Mouse (Mus musculus): Measurements from ENCODE around the gene Zfp318. TPM values are rescaled to one million over a fixed set of nuclear protein-coding genes. Genes with fewer than 3 reads are reported as not detected.

Gene Zfp318
- polyA plus RNA-seq, 1 experiment from 2014 or later, result 12.9 TPM

DNA sequence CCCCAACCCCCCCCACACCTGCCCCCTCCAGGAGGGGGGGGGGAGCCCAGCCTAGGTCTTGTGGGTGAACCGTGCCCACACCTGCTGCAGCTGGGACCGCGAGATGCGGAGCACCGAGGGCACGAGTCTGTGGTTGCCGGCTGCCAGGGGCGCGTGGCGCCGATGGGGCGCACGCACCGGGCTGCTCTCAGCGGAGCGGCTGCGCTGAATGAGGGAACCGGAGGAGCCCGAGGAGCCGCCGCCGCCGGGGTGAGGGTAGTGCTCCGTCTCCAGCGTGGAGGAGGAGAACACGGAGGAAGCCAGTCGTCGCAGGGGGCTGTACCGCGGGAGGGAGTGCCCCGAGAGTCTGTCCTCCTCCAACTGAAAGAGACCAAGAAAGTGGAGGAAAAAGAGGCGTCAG lies 77.1 kb downstream of the Zfp318 start:
- Histone ChIP-seq H3K36me3 (ENCODE audit: inconsistent target) (no peaks in the 10 kb centered on the region), H3K27ac (no peak overlapping the region), H3K79me2 (ENCODE audit: inconsistent target) (no peaks in the 10 kb centered on the region), H3K4me3 (ENCODE audit: inconsistent target) (no peak overlapping the region)
- 2% methylated on average over 31 of the region's 32 CpGs for WGBS (ENCODE audit: missing documents)

DNA sequence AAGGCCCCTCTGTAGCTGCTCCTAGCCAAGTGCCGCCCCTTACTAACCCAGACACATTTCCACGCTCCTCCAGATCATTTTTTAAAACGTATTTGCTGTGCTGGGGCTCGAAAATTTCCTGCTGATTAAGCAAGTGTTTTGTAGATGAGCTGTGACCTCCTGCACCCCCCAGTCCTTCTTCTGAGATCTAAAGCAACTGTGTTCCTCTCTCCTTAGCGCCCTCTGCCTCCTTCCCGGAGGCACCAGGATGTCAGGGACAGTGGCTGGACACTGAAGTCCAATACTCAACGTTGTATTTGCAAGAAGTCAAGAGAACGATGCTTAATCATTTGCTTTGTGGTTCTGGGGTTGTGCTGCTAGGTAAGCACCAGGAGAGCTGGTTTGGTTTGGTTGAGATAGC lies 77.8 kb downstream of the Zfp318 start:
- Histone ChIP-seq H3K36me3 (ENCODE audit: inconsistent target) (no peaks in the 10 kb centered on the region), H3K27ac (no peak overlapping the region), H3K4me3 (ENCODE audit: inconsistent target) (no peak overlapping the region), H3K79me2 (ENCODE audit: inconsistent target) (no peaks in the 10 kb centered on the region)
- WGBS (ENCODE audit: missing documents), result 13% methylated on average over 8 of the region's 8 CpGs

DNA sequence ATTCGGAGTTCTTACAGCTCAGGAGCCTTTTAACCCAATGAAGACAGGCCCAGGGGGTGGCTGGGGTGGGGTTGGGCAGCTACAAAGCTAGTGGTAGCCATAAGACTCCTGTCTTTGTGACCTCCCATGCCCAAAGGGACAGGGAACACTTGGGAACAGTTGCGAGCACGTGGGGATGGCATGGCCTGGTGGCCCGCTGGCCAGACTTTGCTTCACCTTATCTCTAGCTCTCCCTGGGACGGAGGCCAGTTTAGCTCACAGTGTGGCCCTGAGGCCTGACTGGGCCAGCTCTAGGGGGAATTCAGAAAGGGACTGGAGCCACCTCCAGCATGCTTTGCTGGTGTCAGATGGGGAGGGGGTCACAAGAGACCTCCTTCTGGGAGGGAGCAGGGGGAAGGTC lies 78.7 kb downstream of the Zfp318 start:
- no peaks in the 10 kb centered on the region for H3K79me2 ChIP-seq (ENCODE audit: inconsistent target)
- WGBS (ENCODE audit: missing documents), result 94% methylated on average over 5 of the region's 5 CpGs
- H3K27ac ChIP-seq, result no peak overlapping the region
- no peaks in the 10 kb centered on the region for H3K36me3 ChIP-seq (ENCODE audit: inconsistent target)
- H3K4me3 ChIP-seq (ENCODE audit: inconsistent target), result no peak overlapping the region

DNA sequence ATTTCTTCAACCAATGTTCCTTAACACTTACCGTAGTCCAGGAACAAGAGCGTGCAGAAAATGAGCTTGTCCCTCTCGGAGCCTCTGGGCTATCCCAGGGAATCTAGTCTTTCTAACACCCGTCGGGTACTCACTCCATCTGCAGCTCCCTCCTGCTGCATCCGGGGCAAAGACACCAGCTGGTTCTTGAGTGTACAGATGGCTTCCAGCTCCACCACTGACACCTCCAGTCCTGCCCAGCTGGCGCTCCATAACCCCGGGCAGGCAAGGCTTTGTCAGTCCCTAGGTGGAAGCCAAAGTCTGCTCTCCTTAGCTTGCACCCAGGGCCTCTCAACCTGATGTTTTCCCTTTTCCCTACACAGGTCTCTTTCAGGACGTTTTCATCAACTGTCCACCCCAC lies 84.3 kb downstream of the Zfp318 start:
- no peaks in the 10 kb centered on the region for H3K36me3 ChIP-seq (ENCODE audit: inconsistent target)
- H3K79me2 ChIP-seq (ENCODE audit: inconsistent target), result no peaks in the 10 kb centered on the region
- 89% methylated on average over 9 of the region's 9 CpGs for WGBS (ENCODE audit: missing documents)
- no peak overlapping the region for H3K4me3 ChIP-seq (ENCODE audit: inconsistent target)
- no peak overlapping the region for H3K27ac ChIP-seq

Other genes with a start within 250 kb of the Zfp318 start
- 0.99 to 5.6 TPM (median 1.8 TPM) in 3 replicates for gene Rsph9, start 239.5 kb upstream of the Zfp318 start, polyA plus RNA-seq (2018)
- 8.1 to 18.8 TPM (median 17.6 TPM) in 3 replicates for gene Mad2l1bp, start 230.2 kb upstream of the Zfp318 start, polyA plus RNA-seq (2018)
- gene Gtpbp2, start 222.7 kb upstream of the Zfp318 start, polyA plus RNA-seq (2018), result 28.2 to 71.1 TPM (median 37.1 TPM) in 3 replicates
- gene Polh, start 181.1 kb upstream of the Zfp318 start, polyA plus RNA-seq (2018), result 4.5 to 10.3 TPM (median 5.2 TPM) in 3 replicates
- 15.0 to 22.0 TPM (median 16.0 TPM) in 3 replicates for gene Xpo5, start 180.9 kb upstream of the Zfp318 start, polyA plus RNA-seq (2018)
- gene Polr1c, start 135.7 kb upstream of the Zfp318 start, polyA plus RNA-seq (2018), result 17.2 to 29.5 TPM (median 28.2 TPM) in 3 replicates
- gene Yipf3, start 135.7 kb upstream of the Zfp318 start, polyA plus RNA-seq (2018), result 26.4 to 65.4 TPM (median 42.0 TPM) in 3 replicates
- gene Lrrc73, start 130.2 kb upstream of the Zfp318 start, polyA plus RNA-seq (2018), result 0.20 to 0.32 TPM in 2 of 3 replicates, not detected in the other
- gene Tjap1, start 100.7 kb upstream of the Zfp318 start, polyA plus RNA-seq (2018), result 9.7 to 12.8 TPM (median 12.5 TPM) in 3 replicates
- gene Dlk2, start 86.3 kb upstream of the Zfp318 start, polyA plus RNA-seq (2018), result not detected in 3 replicates
- gene Abcc10, start 55.4 kb upstream of the Zfp318 start, polyA plus RNA-seq (2018), result 1.8 to 3.9 TPM (median 2.4 TPM) in 3 replicates
- gene Crip3, start 45.2 kb downstream of the Zfp318 start, polyA plus RNA-seq (2018), result not detected in 3 replicates
- not detected in 3 replicates for gene Slc22a7, start 54.7 kb downstream of the Zfp318 start, polyA plus RNA-seq (2018)
- not detected in 3 replicates for gene Ttbk1, start 103.9 kb downstream of the Zfp318 start, polyA plus RNA-seq (2018)
- 0.57 to 9.8 TPM (median 0.97 TPM) in 3 replicates for gene Dnph1, start 113.0 kb downstream of the Zfp318 start, polyA plus RNA-seq (2018)
- 8.0 to 13.4 TPM (median 8.8 TPM) in 3 replicates for gene Cul9, start 162.7 kb downstream of the Zfp318 start, polyA plus RNA-seq (2018)
- gene Srf, start 172.4 kb downstream of the Zfp318 start, polyA plus RNA-seq (2018), result 15.1 to 25.6 TPM (median 25.2 TPM) in 3 replicates
- 0.04 to 0.14 TPM in 2 of 3 replicates, not detected in the other for gene Ptk7, start 245.8 kb downstream of the Zfp318 start, polyA plus RNA-seq (2018)